Mouse (Mus musculus) kidney, adult 2 months (tissue): Measurements from ENCODE around the gene Sesn2.

ENCODE experiments used
- CTCF ChIP-seq: fragments of 200-500 bp; conservative IDR thresholded peaks from 2 replicates; pipeline ENCODE4 v1.5.1; 2011; ENCODE audit warnings: low read depth, mild to moderate bottlenecking, control low read depth, low read length, moderate library complexity, mixed read lengths; ENCODE audit not compliant: insufficient read depth, insufficient read length
- POLR2A ChIP-seq: fragments of 200-500 bp; IDR thresholded peaks from one replicate; pipeline ENCODE4 v1.6.1; 2011; ENCODE audit warnings: low read depth, low read length, control low read depth

- TF ChIP-seq CTCF (no peak), POLR2A (no peak)
These were observed 34.1 kb downstream of the Sesn2 start for GRCm38 (mm10) chr4:132475895-132476878.
